Mouse (Mus musculus) heart, adult 18-20 months (tissue): ENCODE measurements around the gene Tent4b. TPM values are rescaled to one million over a fixed set of nuclear protein-coding genes. Genes with fewer than 3 reads are reported as not detected.

Experiments used
- DNase-seq, 2 experiments: peaks; one replicate each; pipeline ENCODE4 v3.0.0; 2021 to 2022; ENCODE audit warnings: mixed read lengths in 1 of 2
- total RNA-seq, 2 experiments: library from RNA; stranded (reverse); gene quantifications; 2 replicates each; pipeline ENCODE4 v1.2.3; 2021

Gene Tent4b
- total RNA-seq, 2 experiments from 2014 or later: 17.6 to 19.3 TPM

- DNase-seq: no peak
Observed at GRCm38 (mm10) chr8:88228286-88228685, 29.3 kb downstream of the Tent4b start.

- DNase-seq: no peak
Observed at GRCm38 (mm10) chr8:88228800-88229199, 29.8 kb downstream of the Tent4b start.

GRCm38 (mm10) chr8:88236666-88237065 is 37.7 kb downstream of the Tent4b start:
- no peak for DNase-seq

- no peak for DNase-seq
Observed at GRCm38 (mm10) chr8:88237606-88238005, 38.6 kb downstream of the Tent4b start.

- DNase-seq: no peak
Observed at GRCm38 (mm10) chr8:88239277-88239676, 40.3 kb downstream of the Tent4b start.

- DNase-seq: no peak
Observed at GRCm38 (mm10) chr8:88241871-88242270, 42.9 kb downstream of the Tent4b start.

GRCm38 (mm10) chr8:88244298-88244697 is 45.3 kb downstream of the Tent4b start:
- peak; percentile 62 to 70 for DNase-seq

- DNase-seq: peak in 1 of 2 experiments; percentile 59
Observed at GRCm38 (mm10) chr8:88252791-88253190, 53.8 kb downstream of the Tent4b start.

- no peak for DNase-seq
Observed at GRCm38 (mm10) chr8:88254957-88255356, 55.9 kb downstream of the Tent4b start.

- DNase-seq: no peak
Observed at GRCm38 (mm10) chr8:88258024-88258423, 59.0 kb downstream of the Tent4b start.

GRCm38 (mm10) chr8:88258544-88258943 is 59.5 kb downstream of the Tent4b start:
- no peak for DNase-seq

- no peak for DNase-seq
Observed at GRCm38 (mm10) chr8:88260466-88260980, 61.5 kb downstream of the Tent4b start.

GRCm38 (mm10) chr8:88262831-88263635 is 64.0 kb downstream of the Tent4b start:
- DNase-seq: no peak

GRCm38 (mm10) chr8:88265511-88265910 is 66.5 kb downstream of the Tent4b start:
- no peak for DNase-seq

GRCm38 (mm10) chr8:88266170-88266800 is 67.3 kb downstream of the Tent4b start:
- DNase-seq: peak; percentile 70 to 93

- DNase-seq: no peak
Observed at GRCm38 (mm10) chr8:88266801-88267403, 67.9 kb downstream of the Tent4b start.

GRCm38 (mm10) chr8:88269107-88269875 is 70.3 kb downstream of the Tent4b start:
- no peak for DNase-seq

GRCm38 (mm10) chr8:88270086-88270485 is 71.1 kb downstream of the Tent4b start:
- DNase-seq: no peak

GRCm38 (mm10) chr8:88272231-88273050 is 73.4 kb downstream of the Tent4b start, which contains the start of gene Adcy7:
TSS of gene Adcy7 (plus strand) at chr8:88272403.
- DNase-seq: peak; percentile 52 to 80

GRCm38 (mm10) chr8:88273051-88273430 is 74.0 kb downstream of the Tent4b start:
- no peak for DNase-seq

GRCm38 (mm10) chr8:88274090-88274489 is 75.1 kb downstream of the Tent4b start:
- no peak for DNase-seq
